Mouse (Mus musculus) midbrain, embryonic 16.5 days (tissue): ENCODE measurements at regions not wholly inside any gene's neighbourhood (a gene's known extent, or its start where the extent isn't known, plus 50 kb on each side); places are given as distances from the start of the nearest gene placed in this dataset.

Experiments
- ATAC-seq: fragments of 200-750 bp; cut with Nextera tagmentation; 2 replicates; pipeline ENCODE4 v1.8.0; 2017; ENCODE audit warnings: moderate TSS enrichment
- H3K27ac ChIP-seq: fragments of 300-500 bp; sonication (generic); 2 replicates; pipeline ENCODE4 v1.5.1; 2014; ENCODE audit warnings: mild to moderate bottlenecking, low read length, mixed read lengths
- H3K27me3 ChIP-seq: fragments of 300-500 bp; sonication (generic); 2 replicates; pipeline ENCODE4 v1.6.1; 2014; ENCODE audit warnings: low read depth, low read length, mixed read lengths; ENCODE audit not compliant: control insufficient read depth, insufficient read depth
- H3K36me3 ChIP-seq: fragments of 300-500 bp; sonication (generic); 2 replicates; pipeline ENCODE4 v1.6.1; 2014; ENCODE audit warnings: mild to moderate bottlenecking, low read length, moderate library complexity, mixed read lengths; ENCODE audit not compliant: control insufficient read depth, insufficient read depth
- H3K4me1 ChIP-seq: fragments of 300-500 bp; sonication (generic); 2 replicates; pipeline ENCODE4 v1.6.1; 2014; ENCODE audit warnings: mild to moderate bottlenecking, low read length, mixed read lengths; ENCODE audit not compliant: control insufficient read depth, insufficient read depth
- H3K4me2 ChIP-seq: fragments of 300-500 bp; sonication (generic); 2 replicates; pipeline ENCODE4 v1.6.1; 2014; ENCODE audit warnings: mild to moderate bottlenecking, low read length, mixed read lengths
- H3K4me3 ChIP-seq: fragments of 300-500 bp; sonication (generic); 2 replicates; pipeline ENCODE4 v1.5.1; 2014; ENCODE audit warnings: low read depth, mild to moderate bottlenecking, low read length, moderate library complexity, mixed read lengths
- H3K9ac ChIP-seq: fragments of 300-500 bp; sonication (generic); 2 replicates; pipeline ENCODE4 v1.6.1; 2014; ENCODE audit warnings: low read depth, low read length, mixed read lengths
- H3K9me3 ChIP-seq: fragments of 300-500 bp; sonication (generic); replicated peaks from 2 replicates; pipeline ENCODE4 v1.6.1; 2014; ENCODE audit warnings: mild to moderate bottlenecking, low read length, mixed read lengths; ENCODE audit not compliant: control insufficient read depth, poor library complexity, severe bottlenecking
- WGBS: fragments of 180-500 bp; shearing (Covaris S2); extraction: QIAGEN DNeasy Blood & Tissue Kit; methylation state at CpG from one replicate; pipeline ENCODE4 v1.1.7; 2014; 5-methylcytosine and 5-hydroxymethylcytosine counted together

DNA sequence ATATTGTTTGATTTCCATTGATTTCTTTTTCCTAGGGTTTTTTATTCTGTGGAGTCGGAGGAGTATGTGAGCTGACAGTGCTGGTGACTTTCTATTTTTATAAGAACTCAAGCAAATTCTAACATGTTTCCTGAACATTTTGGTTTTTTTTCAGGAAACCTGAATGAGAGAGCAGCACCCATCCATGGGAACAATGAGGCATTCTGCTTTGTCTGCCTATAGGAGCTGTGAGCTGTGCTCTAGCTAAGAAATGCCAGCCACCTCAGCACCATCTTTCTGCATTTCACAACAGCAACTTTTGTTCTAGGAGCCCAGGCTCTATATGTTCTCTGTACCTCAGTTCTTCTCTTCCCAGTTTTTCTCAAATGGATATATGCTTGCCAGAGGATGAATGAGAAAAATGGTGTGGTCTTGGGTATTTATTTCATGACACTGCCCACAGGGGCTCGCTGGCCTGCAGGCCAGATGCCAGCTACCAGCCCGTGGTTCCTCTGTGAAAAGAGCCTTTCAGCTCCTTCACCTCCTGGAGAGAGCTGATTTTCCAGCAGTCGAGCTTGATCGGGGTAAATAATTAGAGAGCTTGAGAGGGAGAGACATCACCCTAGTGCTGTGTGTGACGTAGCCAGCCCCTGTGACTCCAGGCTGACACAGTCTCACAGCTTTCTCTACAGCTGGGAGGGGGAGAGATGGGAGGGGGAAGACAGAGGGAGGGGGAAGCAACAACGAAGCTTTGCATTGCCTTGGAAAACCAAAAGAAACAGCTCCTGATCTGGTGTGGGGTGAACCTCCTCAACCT is 154.1 kb upstream of the Topaz1 start:
- peak; percentile 59; the same call in 1 of the 2 replicates for ATAC-seq
- Histone ChIP-seq H3K4me3 (no peak overlapping the region), H3K9me3 (no peaks in the 10 kb centered on the region), H3K27me3 (no peaks in the 10 kb centered on the region), H3K4me1 (peaks cover 35% of the 10 kb centered on the region), H3K4me2 (peak overlapping the region; percentile 15; the same call in 1 of the 2 replicates), H3K27ac (peak overlapping the region; percentile 68), H3K36me3 (no peaks in the 10 kb centered on the region), H3K9ac (no peak overlapping the region; the same call in 1 of the 2 replicates)
- WGBS, result 11% methylated on average over 7 of the region's 7 CpGs

DNA sequence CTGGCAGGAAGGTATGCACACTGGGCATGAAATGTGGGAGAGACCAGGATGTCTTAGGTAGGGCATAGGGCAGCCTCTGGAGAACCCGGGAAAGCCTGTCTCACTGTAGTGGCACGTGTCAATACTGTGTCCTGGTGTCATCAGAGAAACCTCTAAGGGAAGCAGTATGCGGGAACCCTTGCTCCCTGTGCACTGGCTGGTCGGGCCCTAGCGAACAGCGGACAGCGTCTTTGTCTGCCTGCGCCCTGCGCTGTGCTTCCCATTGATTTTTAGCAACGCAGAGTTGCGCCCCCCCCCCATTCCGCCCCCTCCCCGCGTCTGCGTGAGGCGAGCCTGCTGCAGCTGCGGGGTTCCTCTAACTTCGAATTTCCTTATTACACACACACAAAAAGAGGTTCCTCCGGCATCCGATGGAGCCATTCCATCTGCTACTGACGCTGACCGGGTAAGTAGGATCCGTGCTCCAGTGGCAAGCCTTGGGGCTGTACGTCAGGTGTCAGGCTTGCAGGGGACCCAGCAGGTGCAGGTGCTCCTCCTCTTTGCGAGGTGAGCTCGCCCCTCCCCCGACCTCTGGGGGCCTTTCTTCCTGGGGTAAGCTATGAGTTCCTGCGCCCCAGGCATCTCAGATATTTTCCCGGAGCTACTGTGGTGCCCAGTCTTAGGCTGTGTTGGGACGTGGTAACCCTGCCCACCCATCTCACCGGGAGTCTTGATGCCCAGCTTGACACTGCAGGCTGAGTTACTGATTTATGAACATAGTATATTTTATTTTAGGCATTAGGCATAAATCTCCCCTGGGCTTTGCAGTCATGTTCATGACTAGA is 151.8 kb upstream of the Topaz1 start:
- H3K4me3 ChIP-seq, result peak overlapping the region; percentile 38
- H3K4me1 ChIP-seq, result peaks cover 35% of the 10 kb centered on the region
- no peaks in the 10 kb centered on the region for H3K27me3 ChIP-seq
- WGBS, result under 1% methylated on average over 30 of the region's 31 CpGs
- no peaks in the 10 kb centered on the region for H3K9me3 ChIP-seq
- peak; percentile 66 for ATAC-seq
- H3K36me3 ChIP-seq, result no peaks in the 10 kb centered on the region
- peak overlapping the region; percentile 60 for H3K27ac ChIP-seq
- peak overlapping the region; percentile 70 for H3K4me2 ChIP-seq
- peak overlapping the region; percentile 65 for H3K9ac ChIP-seq

GRCm38 (mm10) chr9:122603106-122603505 is 144.0 kb upstream of the Topaz1 start:
- H3K27ac ChIP-seq, result no peak overlapping the region
- H3K36me3 ChIP-seq, result no peaks in the 10 kb centered on the region
- H3K4me2 ChIP-seq, result no peak overlapping the region
- H3K27me3 ChIP-seq, result no peaks in the 10 kb centered on the region
- 0 out of 2 replicates have a peak, but pooled peaks cover 2% of the 10 kb centered on the region for H3K4me1 ChIP-seq
- no peaks in the 10 kb centered on the region for H3K9me3 ChIP-seq
- WGBS, result 86% methylated on average over 2 of the region's 2 CpGs
- H3K4me3 ChIP-seq, result no peak overlapping the region
- no peak for ATAC-seq
- H3K9ac ChIP-seq, result no peak overlapping the region

- Histone ChIP-seq H3K27me3 (no peaks in the 10 kb centered on the region), H3K9ac (no peak overlapping the region), H3K9me3 (no peaks in the 10 kb centered on the region), H3K4me1 (no peaks in the 10 kb centered on the region; the same call in 1 of the 2 replicates), H3K36me3 (no peaks in the 10 kb centered on the region), H3K4me2 (no peak overlapping the region), H3K4me3 (no peak overlapping the region), H3K27ac (no peak overlapping the region)
- no peak for ATAC-seq
- WGBS, result 86% methylated on average over 5 of the region's 5 CpGs
These were observed 137.5 kb upstream of the Topaz1 start for GRCm38 (mm10) chr9:122609616-122610015.

- ATAC-seq, result no peak
- Histone ChIP-seq H3K9ac (no peak overlapping the region), H3K9me3 (no peaks in the 10 kb centered on the region), H3K36me3 (no peaks in the 10 kb centered on the region), H3K4me1 (peaks cover 3% of the 10 kb centered on the region; the same call in 1 of the 2 replicates), H3K27me3 (no peaks in the 10 kb centered on the region), H3K4me3 (no peak overlapping the region), H3K4me2 (no peak overlapping the region), H3K27ac (no peak overlapping the region)
- 94% methylated on average over 10 of the region's 10 CpGs for WGBS
These were observed 136.2 kb upstream of the Topaz1 start for GRCm38 (mm10) chr9:122610918-122611317.

- 13% methylated on average over 5 of the region's 5 CpGs for WGBS
- Histone ChIP-seq H3K4me1 (peaks cover 3% of the 10 kb centered on the region; the same call in 1 of the 2 replicates), H3K27ac (no peak overlapping the region), H3K9ac (no peak overlapping the region), H3K27me3 (no peaks in the 10 kb centered on the region), H3K36me3 (no peaks in the 10 kb centered on the region), H3K4me3 (no peak overlapping the region), H3K9me3 (no peaks in the 10 kb centered on the region), H3K4me2 (no peak overlapping the region)
- ATAC-seq, result no peak
These were observed 132.4 kb upstream of the Topaz1 start for GRCm38 (mm10) chr9:122614579-122615252.

DNA sequence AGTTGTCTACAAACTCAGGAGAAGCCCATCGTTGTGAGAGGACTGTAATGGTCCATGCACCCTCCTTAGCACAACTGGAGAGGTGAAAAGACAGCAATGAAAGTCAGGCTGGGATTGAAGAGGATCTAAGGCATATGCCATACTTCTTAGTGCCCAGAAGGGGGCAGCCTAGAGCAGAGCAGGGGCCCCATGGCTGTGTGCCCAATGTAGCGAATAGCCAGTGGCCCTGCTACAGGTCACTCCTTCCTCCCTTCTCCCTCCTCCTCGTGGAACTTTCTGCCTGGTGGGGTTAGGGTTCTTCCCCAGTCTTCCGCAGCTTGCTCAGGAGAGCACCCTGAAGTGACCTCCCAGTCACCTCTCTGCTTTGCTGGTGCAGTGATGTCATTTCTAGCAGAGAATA is 131.8 kb upstream of the Topaz1 start:
- Histone ChIP-seq H3K36me3 (no peaks in the 10 kb centered on the region), H3K4me2 (no peak overlapping the region), H3K4me3 (no peak overlapping the region), H3K4me1 (peaks cover 3% of the 10 kb centered on the region; the same call in 1 of the 2 replicates), H3K9me3 (no peaks in the 10 kb centered on the region), H3K27ac (no peak overlapping the region), H3K27me3 (no peaks in the 10 kb centered on the region), H3K9ac (no peak overlapping the region)
- ATAC-seq, result no peak
- WGBS, result 17% methylated on average over 4 of the region's 4 CpGs

DNA sequence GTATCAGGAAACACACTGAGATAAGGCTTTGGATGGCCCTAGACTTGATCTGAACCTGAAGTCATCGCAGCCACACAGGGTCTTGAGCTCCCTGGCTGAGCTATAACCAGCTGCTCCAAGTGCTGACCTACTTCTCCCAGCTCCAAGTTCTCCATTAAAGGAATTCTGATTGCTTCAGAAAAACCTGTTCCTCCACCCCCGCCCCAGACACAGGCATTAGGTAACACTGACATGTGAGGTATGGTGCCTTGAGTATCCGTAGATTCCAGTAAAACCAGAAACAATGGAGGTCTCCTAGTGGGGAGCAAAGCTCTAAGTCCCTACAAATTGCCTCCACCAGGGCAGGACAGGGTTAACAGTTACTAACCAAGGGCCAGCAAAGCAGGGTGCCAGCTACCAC is 129.4 kb upstream of the Topaz1 start:
- H3K27ac ChIP-seq, result no peak overlapping the region
- H3K4me3 ChIP-seq, result no peak overlapping the region
- peaks cover 3% of the 10 kb centered on the region; the same call in 1 of the 2 replicates for H3K4me1 ChIP-seq
- no peaks in the 10 kb centered on the region for H3K36me3 ChIP-seq
- no peak for ATAC-seq
- H3K9ac ChIP-seq, result no peak overlapping the region
- no peak overlapping the region for H3K4me2 ChIP-seq
- 46% methylated on average over 3 of the region's 3 CpGs for WGBS
- no peaks in the 10 kb centered on the region for H3K27me3 ChIP-seq
- no peaks in the 10 kb centered on the region for H3K9me3 ChIP-seq
